Mouse (Mus musculus) cerebellum, adult 9-11 months (tissue): Measurements from ENCODE around the gene Vezf1.

ENCODE experiments used
- DNase-seq: peaks from one replicate; pipeline ENCODE4 v3.0.0; 2022

Vezf1 gene

GRCm38 (mm10) chr11:88099599-88100023 lies 31.5 kb downstream of the Vezf1 start:
- peak; percentile 60 for DNase-seq

GRCm38 (mm10) chr11:88100170-88100569 lies 32.1 kb downstream of the Vezf1 start:
- DNase-seq: no peak

- no peak for DNase-seq
Observed at GRCm38 (mm10) chr11:88103214-88103941, 35.3 kb downstream of the Vezf1 start.

GRCm38 (mm10) chr11:88105494-88106291 lies 37.6 kb downstream of the Vezf1 start:
- DNase-seq: no peak

- no peak for DNase-seq
Observed at GRCm38 (mm10) chr11:88106292-88106554, 38.1 kb downstream of the Vezf1 start.

GRCm38 (mm10) chr11:88107365-88107764 lies 39.3 kb downstream of the Vezf1 start:
- no peak for DNase-seq

- DNase-seq: no peak
Observed at GRCm38 (mm10) chr11:88110031-88110594, 42.0 kb downstream of the Vezf1 start.

GRCm38 (mm10) chr11:88112078-88112477 lies 44.0 kb downstream of the Vezf1 start:
- no peak for DNase-seq

GRCm38 (mm10) chr11:88112677-88113333 lies 44.7 kb downstream of the Vezf1 start:
- DNase-seq: no peak

- DNase-seq: no peak
Observed at GRCm38 (mm10) chr11:88113543-88114271, 45.6 kb downstream of the Vezf1 start.

- no peak for DNase-seq
Observed at GRCm38 (mm10) chr11:88114871-88115301, 46.8 kb downstream of the Vezf1 start.

- no peak for DNase-seq
Observed at GRCm38 (mm10) chr11:88116568-88116967, 48.5 kb downstream of the Vezf1 start.

- DNase-seq: no peak
Observed at GRCm38 (mm10) chr11:88117356-88118090, 49.4 kb downstream of the Vezf1 start.

GRCm38 (mm10) chr11:88118091-88118440 lies 50.0 kb downstream of the Vezf1 start:
- no peak for DNase-seq

GRCm38 (mm10) chr11:88118817-88119642 lies 51.0 kb downstream of the Vezf1 start:
- peak; percentile 91 for DNase-seq

- no peak for DNase-seq
Observed at GRCm38 (mm10) chr11:88122545-88122944, 54.5 kb downstream of the Vezf1 start.

- no peak for DNase-seq
Observed at GRCm38 (mm10) chr11:88123021-88123420, 54.9 kb downstream of the Vezf1 start.

- no peak for DNase-seq
Observed at GRCm38 (mm10) chr11:88123731-88124130, 55.7 kb downstream of the Vezf1 start.

- no peak for DNase-seq
Observed at GRCm38 (mm10) chr11:88125483-88125882, 57.4 kb downstream of the Vezf1 start.

- DNase-seq: no peak
Observed at GRCm38 (mm10) chr11:88126306-88126793, 58.3 kb downstream of the Vezf1 start.

- DNase-seq: no peak
Observed at GRCm38 (mm10) chr11:88128461-88128860, 60.4 kb downstream of the Vezf1 start.
